Mouse (Mus musculus): ENCODE measurements around the gene Zfp771. TPM values are rescaled to one million over a fixed set of nuclear protein-coding genes. Genes with fewer than 3 reads are reported as not detected.
A peak's percentile ranks its signal among the peaks of the same experiment; 100 is the strongest.

Gene Zfp771
- polyA plus RNA-seq, 1 experiment from 2014 or later, result 63.2 TPM

DNA sequence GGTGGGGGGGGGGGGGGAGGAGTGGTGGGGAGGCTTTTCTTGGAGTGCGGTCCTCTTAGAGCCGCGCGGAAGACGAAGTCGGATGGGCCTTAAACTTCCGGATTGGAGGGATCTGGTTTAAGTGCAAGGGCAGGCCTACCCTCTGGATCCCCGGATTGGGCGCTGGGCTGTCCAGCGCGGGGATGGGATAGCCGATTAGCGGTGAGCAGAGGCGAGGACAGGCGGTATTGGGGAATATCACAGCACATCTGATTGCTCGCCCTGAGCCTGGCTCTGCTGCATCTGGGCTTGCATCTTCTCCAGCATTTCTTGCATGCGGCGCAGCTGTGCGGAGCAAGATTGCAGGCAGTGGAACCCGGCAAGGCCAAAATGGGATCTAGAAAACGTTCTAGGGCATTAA, 29.6 kb upstream of the Zfp771 start:
- Histone ChIP-seq H3K9ac (replicated peaks; ENCODE audit: low read length) (peak overlapping the region; percentile 28), H3K27ac (replicated peaks; ENCODE audit: low read depth, low read length) (no peak overlapping the region), H3K9me3 (replicated peaks; ENCODE audit: control insufficient read depth, low read length) (no peaks in the 10 kb centered on the region), H3K36me3 (replicated peaks; ENCODE audit: control insufficient read depth, insufficient read depth, low read depth, low read length) (no peaks in the 10 kb centered on the region), H3K27me3 (ENCODE audit: control insufficient read depth, insufficient read depth, low read length) (peaks cover 2% of the 10 kb centered on the region; the same call in 1 of the 2 replicates), H3K4me2 (ENCODE audit: low read depth, low read length) (peak overlapping the region; percentile 42; the same call in 1 of the 2 replicates), H3K4me3 (ENCODE audit: low read depth, low read length) (no peak overlapping the region), H3K4me1 (ENCODE audit: control insufficient read depth, insufficient read depth, low read length) (no peaks in the 10 kb centered on the region; the same call in 1 of the 2 replicates)
- DNase-seq (ENCODE audit: low spot score) (no peak), ATAC-seq (replicated peaks; ENCODE audit: insufficient number of reproducible peaks, low FRiP score, low TSS enrichment, low read depth) (no peak)
- WGBS, result 26% methylated on average over 21 of the region's 21 CpGs

DNA sequence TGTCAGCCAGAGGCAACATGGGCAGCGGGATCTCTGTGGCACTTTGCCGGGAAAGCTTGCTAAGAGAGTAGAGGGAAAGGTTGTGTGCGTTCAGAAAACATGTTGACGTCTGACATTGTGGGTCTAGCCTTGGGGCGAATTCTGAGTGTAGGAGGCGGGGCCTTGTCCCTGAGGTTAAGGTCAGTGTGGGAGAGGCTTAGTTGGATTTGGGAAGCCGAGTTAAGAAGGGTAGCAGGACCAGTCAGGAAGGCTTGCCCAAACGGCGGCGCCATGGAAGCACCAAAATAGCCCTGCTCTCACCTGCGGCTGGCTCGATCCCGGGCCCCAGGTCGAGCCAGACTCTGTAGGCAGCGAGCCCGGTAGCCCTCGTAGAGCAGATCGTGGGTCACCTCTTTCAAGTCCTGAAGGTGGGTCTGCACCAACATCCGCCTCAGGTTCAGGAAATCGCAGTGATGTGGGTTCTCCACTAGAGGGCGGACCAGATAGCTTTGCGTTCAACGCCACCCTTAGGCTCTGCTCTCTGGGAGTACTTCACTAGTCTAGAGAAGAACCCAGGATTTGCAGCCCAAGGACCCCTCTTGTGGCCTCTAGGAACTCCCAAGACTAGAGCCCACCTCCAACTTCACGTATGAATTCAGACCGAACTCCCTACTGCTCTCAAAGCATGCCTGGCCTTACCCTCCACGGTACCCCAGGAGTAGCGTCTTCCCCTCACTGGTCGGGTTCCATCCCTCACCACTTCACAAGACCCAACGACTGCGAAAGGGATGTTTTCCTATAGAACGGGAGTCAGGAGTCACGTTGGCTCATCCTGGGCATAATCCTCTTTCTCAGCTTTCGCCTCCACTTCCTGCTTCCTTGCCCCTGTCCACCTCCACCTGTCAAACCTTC, 28.8 kb upstream of the Zfp771 start:
- no peak for ATAC-seq (replicated peaks; ENCODE audit: insufficient number of reproducible peaks, low FRiP score, low TSS enrichment, low read depth)
- peak; percentile 89 for DNase-seq (ENCODE audit: low spot score)
- Histone ChIP-seq H3K4me2 (ENCODE audit: low read depth, low read length) (peak overlapping the region; percentile 42), H3K9ac (replicated peaks; ENCODE audit: low read length) (peak overlapping the region; percentile 37), H3K4me3 (ENCODE audit: low read depth, low read length) (peak overlapping the region; percentile 22), H3K4me1 (ENCODE audit: control insufficient read depth, insufficient read depth, low read length) (no peaks in the 10 kb centered on the region; the same call in 1 of the 2 replicates), H3K9me3 (replicated peaks; ENCODE audit: control insufficient read depth, low read length) (no peaks in the 10 kb centered on the region), H3K27me3 (ENCODE audit: control insufficient read depth, insufficient read depth, low read length) (peaks cover 2% of the 10 kb centered on the region; the same call in 1 of the 2 replicates), H3K27ac (replicated peaks; ENCODE audit: low read depth, low read length) (no peak overlapping the region), H3K36me3 (replicated peaks; ENCODE audit: control insufficient read depth, insufficient read depth, low read depth, low read length) (no peaks in the 10 kb centered on the region)
- 21% methylated on average over 33 of the region's 33 CpGs for WGBS

DNA sequence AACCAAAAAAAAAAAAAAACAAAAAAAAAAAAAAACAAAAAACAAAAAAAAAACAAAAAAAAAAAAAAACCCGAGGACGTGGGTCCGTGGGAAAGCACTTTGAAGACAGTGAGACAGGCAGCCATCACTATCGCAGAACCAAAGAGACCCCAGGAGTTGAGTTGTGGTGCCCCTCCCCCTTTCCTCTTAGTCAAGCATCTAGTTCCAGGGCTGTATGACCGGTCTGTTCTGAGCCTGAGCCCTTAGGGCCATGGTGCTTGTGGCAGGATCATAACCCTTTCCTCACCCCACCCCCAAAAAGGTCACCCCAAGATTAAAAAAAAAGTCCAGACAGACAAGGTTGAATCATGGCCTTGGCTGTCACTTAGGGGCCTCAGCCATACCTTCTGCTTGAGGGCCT, 27.8 kb upstream of the Zfp771 start:
- Histone ChIP-seq H3K9ac (replicated peaks; ENCODE audit: low read length) (no peak overlapping the region), H3K4me3 (ENCODE audit: low read depth, low read length) (no peak overlapping the region), H3K4me1 (ENCODE audit: control insufficient read depth, insufficient read depth, low read length) (no peaks in the 10 kb centered on the region; the same call in 1 of the 2 replicates), H3K27me3 (ENCODE audit: control insufficient read depth, insufficient read depth, low read length) (peaks cover 2% of the 10 kb centered on the region; the same call in 1 of the 2 replicates), H3K27ac (replicated peaks; ENCODE audit: low read depth, low read length) (no peak overlapping the region), H3K36me3 (replicated peaks; ENCODE audit: control insufficient read depth, insufficient read depth, low read depth, low read length) (no peaks in the 10 kb centered on the region), H3K4me2 (ENCODE audit: low read depth, low read length) (no peak overlapping the region), H3K9me3 (replicated peaks; ENCODE audit: control insufficient read depth, low read length) (no peaks in the 10 kb centered on the region)
- no peak for DNase-seq (ENCODE audit: low spot score)
- 80% methylated on average over 5 of the region's 5 CpGs for WGBS
- no peak for ATAC-seq (replicated peaks; ENCODE audit: insufficient number of reproducible peaks, low FRiP score, low TSS enrichment, low read depth)

DNA sequence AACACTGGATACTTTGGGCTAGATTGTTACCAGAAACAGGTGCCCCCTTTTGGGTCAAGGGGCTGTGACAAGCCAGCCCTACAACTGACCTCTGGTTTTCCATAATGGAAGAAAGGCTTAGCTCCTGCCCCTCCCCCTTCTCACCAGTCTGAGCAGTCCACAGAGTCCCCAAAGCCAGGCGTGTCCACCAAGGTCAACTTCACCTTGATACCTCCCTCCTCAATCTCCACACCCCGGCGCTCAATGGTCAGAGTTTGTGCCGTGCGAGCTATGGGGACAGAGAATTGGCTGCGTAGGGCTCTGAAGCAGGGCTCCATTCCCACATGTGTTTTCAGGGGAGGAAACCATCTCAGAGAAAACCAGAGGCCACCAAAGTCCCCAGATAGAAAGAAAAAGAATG, 26.6 kb upstream of the Zfp771 start:
- Histone ChIP-seq H3K9ac (replicated peaks; ENCODE audit: low read length) (no peak overlapping the region), H3K27me3 (ENCODE audit: control insufficient read depth, insufficient read depth, low read length) (peaks cover 2% of the 10 kb centered on the region; the same call in 1 of the 2 replicates), H3K4me1 (ENCODE audit: control insufficient read depth, insufficient read depth, low read length) (no peaks in the 10 kb centered on the region; the same call in 1 of the 2 replicates), H3K36me3 (replicated peaks; ENCODE audit: control insufficient read depth, insufficient read depth, low read depth, low read length) (no peaks in the 10 kb centered on the region), H3K4me3 (ENCODE audit: low read depth, low read length) (no peak overlapping the region), H3K9me3 (replicated peaks; ENCODE audit: control insufficient read depth, low read length) (no peaks in the 10 kb centered on the region), H3K27ac (replicated peaks; ENCODE audit: low read depth, low read length) (no peak overlapping the region), H3K4me2 (ENCODE audit: low read depth, low read length) (no peak overlapping the region)
- no peak for ATAC-seq (replicated peaks; ENCODE audit: insufficient number of reproducible peaks, low FRiP score, low TSS enrichment, low read depth)
- 90% methylated on average over 6 of the region's 6 CpGs for WGBS
- DNase-seq (ENCODE audit: low spot score), result no peak

DNA sequence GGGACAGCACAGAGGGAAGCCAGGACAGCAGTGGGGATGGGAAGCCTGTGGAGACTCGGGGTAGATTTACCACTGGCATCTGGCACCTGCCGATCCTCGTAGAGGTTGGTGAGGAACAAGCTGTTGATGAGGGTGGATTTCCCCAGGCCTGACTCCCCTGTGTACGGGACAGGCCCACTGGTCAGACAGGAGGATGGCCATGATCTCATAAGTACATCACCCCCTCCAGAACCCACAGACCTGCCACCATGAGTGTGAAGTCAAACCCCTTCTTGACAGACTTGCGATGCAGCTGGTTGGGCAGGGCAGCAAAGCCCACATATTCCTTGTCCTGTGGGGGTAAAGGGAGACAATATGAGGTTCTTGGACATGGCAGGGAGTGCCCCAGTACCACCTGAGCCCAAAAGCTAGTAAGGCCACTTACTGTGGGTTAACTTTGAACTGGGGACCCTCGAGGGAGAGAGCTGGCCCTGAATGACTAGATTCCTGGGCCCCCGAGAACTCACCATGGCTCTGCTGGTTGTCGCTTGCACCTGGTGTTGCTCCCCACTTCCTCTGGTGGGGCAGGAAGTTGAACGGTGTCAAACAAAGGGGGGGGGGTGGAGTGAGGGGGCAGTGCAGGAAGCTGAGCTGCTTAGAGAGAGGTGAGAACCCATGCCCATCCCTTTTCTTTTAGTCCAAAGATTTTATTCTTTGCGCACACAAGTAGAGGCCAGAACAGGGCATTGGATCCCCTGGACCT, 26.0 kb upstream of the Zfp771 start:
- peaks cover 2% of the 10 kb centered on the region; the same call in 1 of the 2 replicates for H3K27me3 ChIP-seq (ENCODE audit: control insufficient read depth, insufficient read depth, low read length)
- no peak overlapping the region for H3K4me3 ChIP-seq (ENCODE audit: low read depth, low read length)
- no peak for DNase-seq (ENCODE audit: low spot score)
- WGBS, result 71% methylated on average over 10 of the region's 10 CpGs
- H3K27ac ChIP-seq (replicated peaks; ENCODE audit: low read depth, low read length), result no peak overlapping the region
- H3K4me1 ChIP-seq (ENCODE audit: control insufficient read depth, insufficient read depth, low read length), result no peaks in the 10 kb centered on the region; the same call in 1 of the 2 replicates
- H3K4me2 ChIP-seq (ENCODE audit: low read depth, low read length), result no peak overlapping the region
- H3K9me3 ChIP-seq (replicated peaks; ENCODE audit: control insufficient read depth, low read length), result no peaks in the 10 kb centered on the region
- ATAC-seq (replicated peaks; ENCODE audit: insufficient number of reproducible peaks, low FRiP score, low TSS enrichment, low read depth), result no peak
- no peak overlapping the region for H3K9ac ChIP-seq (replicated peaks; ENCODE audit: low read length)
- no peaks in the 10 kb centered on the region for H3K36me3 ChIP-seq (replicated peaks; ENCODE audit: control insufficient read depth, insufficient read depth, low read depth, low read length)

DNA sequence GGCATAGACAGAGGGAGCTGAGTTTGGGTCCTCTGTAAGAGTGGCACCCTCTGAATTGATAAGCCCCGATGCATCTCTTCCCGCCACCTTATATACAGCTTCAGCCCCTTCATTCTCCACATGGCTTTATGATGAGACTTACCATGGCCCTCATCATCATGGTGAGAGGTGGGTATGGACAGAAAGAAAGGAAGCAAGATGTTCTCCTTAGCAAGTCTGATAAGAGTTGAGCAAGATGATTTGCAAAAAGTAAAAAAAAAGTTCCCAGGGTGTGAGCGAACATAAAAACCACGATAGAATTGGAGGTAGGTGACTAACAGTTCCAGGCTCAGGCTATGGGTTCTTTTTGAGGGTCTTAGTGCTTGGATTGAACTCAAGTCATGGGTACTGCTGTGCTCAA, 25.4 kb upstream of the Zfp771 start:
- no peak overlapping the region for H3K27ac ChIP-seq (replicated peaks; ENCODE audit: low read depth, low read length)
- 93% methylated on average over 4 of the region's 4 CpGs for WGBS
- H3K4me2 ChIP-seq (ENCODE audit: low read depth, low read length), result no peak overlapping the region
- ATAC-seq (replicated peaks; ENCODE audit: insufficient number of reproducible peaks, low FRiP score, low TSS enrichment, low read depth) (no peak), DNase-seq (ENCODE audit: low spot score) (no peak)
- no peaks in the 10 kb centered on the region for H3K9me3 ChIP-seq (replicated peaks; ENCODE audit: control insufficient read depth, low read length)
- no peak overlapping the region for H3K9ac ChIP-seq (replicated peaks; ENCODE audit: low read length)
- no peaks in the 10 kb centered on the region; the same call in 1 of the 2 replicates for H3K4me1 ChIP-seq (ENCODE audit: control insufficient read depth, insufficient read depth, low read length)
- H3K27me3 ChIP-seq (ENCODE audit: control insufficient read depth, insufficient read depth, low read length), result peaks cover 2% of the 10 kb centered on the region; the same call in 1 of the 2 replicates
- H3K36me3 ChIP-seq (replicated peaks; ENCODE audit: control insufficient read depth, insufficient read depth, low read depth, low read length), result no peaks in the 10 kb centered on the region
- no peak overlapping the region for H3K4me3 ChIP-seq (ENCODE audit: low read depth, low read length)

DNA sequence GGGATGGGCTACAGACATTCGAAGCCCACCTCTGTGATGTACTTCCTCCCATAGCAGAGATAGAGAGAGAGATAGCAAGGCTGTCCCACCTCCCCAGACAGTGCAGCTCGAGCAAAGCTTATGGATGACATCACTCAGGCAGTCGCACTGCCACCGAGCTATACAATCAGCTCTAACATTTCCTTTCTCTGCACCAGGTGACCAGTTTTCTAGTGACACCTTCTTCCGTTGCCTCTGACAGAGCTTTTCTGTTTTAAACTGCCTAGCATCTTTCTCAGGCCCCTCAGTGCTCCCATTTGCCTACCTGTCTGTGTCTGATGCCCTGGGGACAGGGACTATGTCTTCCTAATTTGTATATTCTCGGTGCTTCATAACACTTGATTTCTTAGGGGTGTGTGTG, 23.6 kb upstream of the Zfp771 start:
- Histone ChIP-seq H3K27me3 (ENCODE audit: control insufficient read depth, insufficient read depth, low read length) (no peaks in the 10 kb centered on the region), H3K9me3 (replicated peaks; ENCODE audit: control insufficient read depth, low read length) (no peaks in the 10 kb centered on the region), H3K4me2 (ENCODE audit: low read depth, low read length) (no peak overlapping the region), H3K9ac (replicated peaks; ENCODE audit: low read length) (no peak overlapping the region), H3K4me3 (ENCODE audit: low read depth, low read length) (no peak overlapping the region), H3K4me1 (ENCODE audit: control insufficient read depth, insufficient read depth, low read length) (no peaks in the 10 kb centered on the region; the same call in 1 of the 2 replicates), H3K27ac (replicated peaks; ENCODE audit: low read depth, low read length) (no peak overlapping the region), H3K36me3 (replicated peaks; ENCODE audit: control insufficient read depth, insufficient read depth, low read depth, low read length) (no peaks in the 10 kb centered on the region)
- ATAC-seq (replicated peaks; ENCODE audit: insufficient number of reproducible peaks, low FRiP score, low TSS enrichment, low read depth) (no peak), DNase-seq (ENCODE audit: low spot score) (no peak)
- WGBS, result 85% methylated on average over 6 of the region's 6 CpGs
